Mouse (Mus musculus) embryonic fibroblast, embryonic 13.5 days (primary cell): Measurements from ENCODE around the gene Gm10277.

Experiments
- CTCF ChIP-seq: IDR thresholded peaks from 2 replicates; pipeline ENCODE4 v1.5.1; 2011; ENCODE audit warnings: mild to moderate bottlenecking, control low read depth, low read length, moderate library complexity, borderline replicate concordance; ENCODE audit not compliant: insufficient read depth
- POLR2A ChIP-seq: IDR thresholded peaks from 2 replicates; pipeline ENCODE4 v1.6.1; 2011; ENCODE audit warnings: low read depth, mild to moderate bottlenecking, control low read depth, low read length, moderate library complexity

DNA sequence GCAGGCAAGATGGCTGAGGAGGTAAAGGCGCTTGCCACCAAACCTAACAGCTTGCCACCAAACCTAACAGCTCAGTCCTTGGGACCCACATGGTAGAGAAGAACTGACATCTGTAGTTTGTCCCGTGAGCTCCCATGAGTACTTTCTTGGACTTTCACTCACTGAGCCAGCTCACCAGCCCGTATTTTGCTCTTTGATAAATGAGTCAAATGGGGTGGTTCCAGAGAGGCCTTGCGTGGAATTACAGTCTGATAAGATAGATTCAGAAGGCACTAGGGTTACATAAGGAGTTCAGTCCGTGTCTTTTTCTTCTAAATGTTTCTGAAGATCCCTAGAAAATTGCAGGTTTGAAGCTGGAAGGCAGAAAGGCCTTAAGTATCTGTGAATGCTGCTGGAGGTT is 35.0 kb downstream of the Gm10277 start:
- no peak for TF ChIP-seq CTCF
- no peak for TF ChIP-seq POLR2A
